Mouse (Mus musculus) cerebellum, adult 11-12 months (tissue): ENCODE results near the gene Olfr1167.
"Not testable (repeated sequence)": the region's sequence is repeated elsewhere in the genome, so short reads cannot be mapped to it uniquely, and the experiment has no call there.

Source experiments
- DNase-seq: peaks from one replicate; pipeline ENCODE4 v3.0.0; 2022

Gene Olfr1167

GRCm38 (mm10) chr2:88155093-88155492 lies at the start of gene Olfr1167:
Olfr1167 (minus strand) TSS chr2:88155193.
- DNase-seq = not testable (repeated sequence)

GRCm38 (mm10) chr2:88181580-88181979 lies 26.6 kb upstream of the Olfr1167 start, which contains the start of gene Olfr1168:
Olfr1168 (plus strand) TSS chr2:88181880.
- DNase-seq = no peak

- no peak for DNase-seq
These were observed 26.8 kb downstream of the Olfr1167 start, which contains the start of gene Olfr1166 for GRCm38 (mm10) chr2:88128172-88128571. Olfr1166 (minus strand) TSS chr2:88128272.
